Mouse (Mus musculus) ES-Bruce4 (cell line): ENCODE data around the gene Spred1.

Experiments
- CTCF ChIP-seq: IDR thresholded peaks from one replicate; pipeline ENCODE4 v1.8.1; 2011; ENCODE audit warnings: low read depth, low read length
- EP300 ChIP-seq: IDR thresholded peaks from 2 replicates; pipeline ENCODE4 v1.6.1; 2011; ENCODE audit warnings: low read depth, low read length; ENCODE audit not compliant: insufficient read depth
- POLR2A ChIP-seq: IDR thresholded peaks from one replicate; pipeline ENCODE4 v1.8.1; 2011; ENCODE audit warnings: low read length; ENCODE audit not compliant: insufficient read depth

GRCm38 (mm10) chr2:117152161-117152560 lies 31.0 kb downstream of the Spred1 start:
- TF ChIP-seq CTCF, result no peak
- no peak for TF ChIP-seq POLR2A
- TF ChIP-seq EP300, result no peak
